Mouse (Mus musculus) liver, postnatal 0 days (tissue): ENCODE data around the gene Sel1l2.

Source experiments
- CTCF ChIP-seq: sonication (generic); IDR thresholded peaks from 2 replicates; pipeline ENCODE4 v1.5.1; 2016; ENCODE audit warnings: antibody characterized with exemption, low read depth
- EP300 ChIP-seq: IDR thresholded peaks from 2 replicates; pipeline ENCODE4 v1.6.1; 2016; ENCODE audit warnings: antibody characterized with exemption, low read depth, mild to moderate bottlenecking

- TF ChIP-seq EP300 (no peak), CTCF (no peak)
These were observed 49.6 kb upstream of the Sel1l2 start for GRCm38 (mm10) chr2:140439081-140439480.
